Mouse (Mus musculus) lung, adult 2 months (tissue): ENCODE measurements at regions not wholly inside any gene's neighbourhood (a gene's known extent, or its start where the extent isn't known, plus 50 kb on each side); places are given as distances from the start of the nearest gene placed in this dataset.

Source experiments
- CTCF ChIP-seq: fragments of 200-500 bp; IDR thresholded peaks from 2 replicates; pipeline ENCODE4 v1.5.1; 2011; ENCODE audit warnings: mild to moderate bottlenecking, low read length, control low read depth; ENCODE audit not compliant: insufficient read depth
- POLR2A ChIP-seq: fragments of 200-500 bp; IDR thresholded peaks from 2 replicates; pipeline ENCODE4 v1.6.1; 2011; ENCODE audit warnings: low read depth, mild to moderate bottlenecking, control low read depth, low read length, borderline replicate concordance; ENCODE audit errors: extremely low read depth

DNA sequence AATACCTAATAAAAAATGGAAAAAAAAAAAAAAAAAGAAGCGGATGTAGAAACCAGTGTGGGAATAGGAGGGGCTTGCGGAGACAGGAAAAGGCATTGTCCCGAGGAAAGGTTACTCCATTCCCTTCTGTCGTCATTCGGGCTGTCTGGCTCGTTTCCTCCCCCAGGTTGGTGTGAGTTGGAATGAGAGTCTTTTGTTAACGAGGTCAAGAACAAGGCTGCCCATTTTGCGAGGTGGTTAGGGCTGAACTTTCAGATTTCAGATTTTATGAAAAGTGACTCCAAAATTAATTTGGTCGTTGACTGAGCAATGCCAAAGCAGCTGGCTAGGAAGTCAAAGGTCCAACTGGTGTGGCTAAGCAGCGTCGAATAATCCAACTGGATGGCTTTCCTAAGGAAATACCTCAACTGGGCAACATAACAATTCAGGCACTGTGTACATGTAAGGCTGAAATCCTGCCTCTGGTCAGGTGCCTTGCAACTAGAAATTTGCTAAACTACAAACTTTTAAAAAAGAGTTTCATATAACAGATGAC, 50.6 kb upstream of the Rpl34 start:
- TF ChIP-seq POLR2A, result no peak
- TF ChIP-seq CTCF, result no peak
